Mouse (Mus musculus) embryonic facial prominence, embryonic 10.5 days (tissue): ENCODE measurements around the gene H2-T23. TPM values are rescaled to one million over a fixed set of nuclear protein-coding genes. Genes with fewer than 3 reads are reported as not detected.
A peak's percentile ranks its signal among the peaks of the same experiment; 100 is the strongest.

Experiments used
- DNase-seq: peaks from one replicate; pipeline ENCODE4 v3.0.0-alpha.2; 2017; ENCODE audit warnings: low spot score
- H3K27ac ChIP-seq: fragments of 300-500 bp; sonication (generic); replicated peaks from 2 replicates; pipeline ENCODE4 v1.5.1; 2016; ENCODE audit warnings: mild to moderate bottlenecking
- H3K27me3 ChIP-seq: fragments of 300-500 bp; sonication (generic); replicated peaks from 2 replicates; pipeline ENCODE4 v1.6.1; 2016; ENCODE audit warnings: low read depth, mild to moderate bottlenecking; ENCODE audit not compliant: poor library complexity, severe bottlenecking
- H3K36me3 ChIP-seq: fragments of 300-500 bp; sonication (generic); replicated peaks from 2 replicates; pipeline ENCODE4 v1.6.1; 2016; ENCODE audit warnings: mild to moderate bottlenecking, moderate library complexity
- H3K4me1 ChIP-seq: fragments of 300-500 bp; sonication (generic); 2 replicates; pipeline ENCODE4 v1.6.1; 2016
- H3K4me3 ChIP-seq: fragments of 300-500 bp; sonication (generic); 2 replicates; pipeline ENCODE4 v1.5.1; 2016; ENCODE audit warnings: mild to moderate bottlenecking, moderate library complexity
- H3K9me3 ChIP-seq: fragments of 300-500 bp; sonication (generic); 2 replicates; pipeline ENCODE4 v1.6.1; 2016; ENCODE audit warnings: mild to moderate bottlenecking
- WGBS: fragments of 180-500 bp; shearing (Covaris S2); methylation state at CpG from one replicate; pipeline ENCODE4 v1.1.7; 2016; 5-methylcytosine and 5-hydroxymethylcytosine counted together
- polyA plus RNA-seq: library from polyadenylated mRNA; unstranded; fragments of >200 nt; fragmentation: Nextera tagmentation; extraction: Ambion mirVana; gene quantifications from 2 replicates; pipeline ENCODE4 v1.2.1, GENCODE M21; 2016

Gene H2-T23
- polyA plus RNA-seq, 1 experiment from 2014 or later = 2.3 TPM

DNA sequence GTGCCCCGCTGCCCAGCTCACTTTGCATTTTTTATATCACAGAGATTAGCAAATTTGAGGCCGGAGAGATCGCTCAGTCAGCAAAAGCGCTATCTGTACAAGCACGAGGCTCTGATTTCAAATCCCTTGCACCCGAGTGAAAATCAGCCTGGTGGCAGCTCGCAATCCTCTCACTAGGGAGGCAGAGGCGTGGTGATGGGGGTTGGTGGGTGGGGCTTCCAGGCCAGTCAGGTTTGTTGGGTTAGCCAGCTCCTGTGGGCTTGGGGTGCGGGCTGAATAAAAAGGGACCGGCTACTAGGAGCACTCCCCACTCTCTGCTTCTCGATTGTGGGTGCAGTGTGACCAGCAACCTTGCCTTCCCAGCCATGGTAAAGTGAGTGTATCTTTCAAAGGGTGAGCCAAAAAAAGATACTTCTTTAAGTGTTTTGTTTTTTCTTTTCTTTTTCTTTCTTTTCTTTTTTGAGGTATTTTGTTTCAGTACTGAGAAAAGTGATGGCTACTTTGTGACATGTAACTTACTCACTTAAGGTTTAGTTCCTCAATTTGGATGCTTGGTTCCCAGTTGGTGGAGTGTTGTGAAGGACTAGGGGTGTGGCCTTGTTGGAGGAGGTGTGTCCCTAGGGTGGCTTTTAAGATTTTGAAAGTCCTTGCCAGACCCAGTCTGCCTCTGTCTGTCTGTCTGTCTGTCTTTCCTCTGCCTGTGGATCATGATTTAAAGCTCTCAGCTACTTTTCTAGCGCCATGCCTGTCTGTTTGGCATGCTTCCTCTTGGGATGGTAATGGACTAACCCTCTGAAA is 34.7 kb downstream of the H2-T23 start:
- WGBS = 57% methylated on average over 12 of the region's 12 CpGs
- H3K27ac ChIP-seq = no peak overlapping the region

DNA sequence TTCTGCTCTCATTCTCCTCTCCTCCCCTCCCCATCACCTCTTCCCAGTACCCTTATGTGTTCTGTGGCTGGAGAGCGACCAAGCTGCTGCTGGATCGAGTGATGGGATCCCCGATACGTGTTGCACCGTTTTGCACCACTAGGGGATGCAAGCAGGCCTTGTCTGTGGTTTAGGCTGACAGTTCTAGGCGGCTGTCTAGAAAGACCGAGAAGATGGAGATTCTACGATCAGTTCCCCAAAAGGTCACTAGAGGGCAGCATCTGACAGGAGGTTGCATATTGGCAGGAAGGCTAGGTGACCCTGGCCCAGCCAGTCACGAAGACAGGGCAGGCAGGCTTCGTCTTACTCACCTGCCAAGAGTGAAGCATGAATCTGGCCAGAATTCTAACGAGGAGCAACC is 35.7 kb downstream of the H2-T23 start:
- Histone ChIP-seq H3K27ac (no peak overlapping the region), H3K9me3 (no peaks in the 10 kb centered on the region), H3K27me3 (no peaks in the 10 kb centered on the region), H3K36me3 (peaks cover 1% of the 10 kb centered on the region; the same call in 1 of the 2 replicates), H3K4me1 (peaks cover 17% of the 10 kb centered on the region), H3K4me3 (peak overlapping the region; percentile 23; the same call in 1 of the 2 replicates)
- DNase-seq = peak; percentile 92
- 5% methylated on average over 11 of the region's 11 CpGs for WGBS

More for the DNA sequence above, 34.7 kb downstream of the H2-T23 start:
- no peaks in the 10 kb centered on the region for H3K27me3 ChIP-seq
- DNase-seq = no peak
- peaks cover 17% of the 10 kb centered on the region for H3K4me1 ChIP-seq
- H3K9me3 ChIP-seq = no peaks in the 10 kb centered on the region
- H3K4me3 ChIP-seq = no peak overlapping the region
- H3K36me3 ChIP-seq = peaks cover 10% of the 10 kb centered on the region; the same call in 1 of the 2 replicates

DNA sequence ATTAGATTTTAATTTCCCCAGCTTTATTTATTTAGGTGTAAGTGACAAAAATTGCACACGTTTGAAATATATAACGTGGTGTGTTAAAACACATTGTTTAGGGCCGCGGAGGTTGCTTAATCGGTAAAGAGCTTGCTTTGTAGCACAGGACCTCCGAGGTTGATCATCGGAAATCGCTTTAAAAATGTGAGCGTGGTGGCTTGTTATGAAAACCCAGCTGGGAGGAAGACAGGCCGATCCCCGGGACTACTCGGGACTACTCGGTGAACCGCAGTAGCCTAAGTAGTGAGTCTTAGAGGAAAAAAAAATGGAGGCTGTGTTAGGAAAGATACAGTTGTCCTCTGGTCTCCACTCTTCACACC is 37.8 kb downstream of the H2-T23 start:
- DNase-seq = peak; percentile 24
- H3K9me3 ChIP-seq = no peaks in the 10 kb centered on the region
- WGBS = 4% methylated on average over 14 of the region's 14 CpGs

DNA sequence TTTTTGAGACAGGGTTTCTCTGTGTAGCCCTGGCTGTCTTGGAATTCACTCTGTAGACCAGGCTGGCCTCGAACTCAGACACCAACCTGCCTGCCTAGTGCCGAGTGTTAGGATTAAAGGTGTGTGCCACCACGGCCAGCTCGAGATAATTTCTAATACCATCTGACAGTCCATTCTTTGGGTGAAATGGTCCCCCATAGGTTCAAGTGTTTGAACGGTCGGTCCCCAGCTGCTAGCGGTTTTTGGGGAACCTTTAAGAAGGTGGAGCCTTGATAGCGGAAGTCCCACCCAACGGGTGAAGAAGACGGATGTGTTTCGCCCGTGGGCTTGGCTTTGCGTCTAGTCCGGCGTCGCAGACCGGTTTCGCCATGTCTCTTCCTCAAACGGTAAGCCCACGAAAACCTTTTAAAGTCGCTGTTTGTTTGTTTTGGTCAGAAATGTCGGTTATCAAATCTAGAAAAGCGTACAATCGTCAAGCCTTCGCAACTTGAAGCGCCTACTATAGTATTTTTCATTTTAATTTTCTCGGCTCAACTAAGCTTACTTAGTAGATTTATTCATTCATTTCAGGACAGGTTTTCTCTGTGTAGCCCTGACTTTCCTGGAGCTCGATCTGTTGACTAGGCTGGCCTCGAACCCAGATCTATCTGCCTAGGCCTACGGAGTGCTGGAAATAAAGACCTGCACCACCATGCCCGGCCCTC is 38.3 kb downstream of the H2-T23 start:
- peak overlapping the region; percentile 70 for H3K4me3 ChIP-seq
- peak overlapping the region; percentile 67 for H3K27ac ChIP-seq
- peak; percentile 82 for DNase-seq
- H3K4me1 ChIP-seq = peaks cover 17% of the 10 kb centered on the region
- H3K9me3 ChIP-seq = no peaks in the 10 kb centered on the region
- 4% methylated on average over 31 of the region's 31 CpGs for WGBS
- H3K36me3 ChIP-seq = peaks cover 6% of the 10 kb centered on the region
- H3K27me3 ChIP-seq = no peaks in the 10 kb centered on the region

More for the DNA sequence above, 37.8 kb downstream of the H2-T23 start:
- Histone ChIP-seq H3K27ac (peak overlapping the region; percentile 67), H3K4me3 (peak overlapping the region; percentile 70), H3K36me3 (peaks cover under 1% of the 10 kb centered on the region), H3K27me3 (no peaks in the 10 kb centered on the region), H3K4me1 (peaks cover 17% of the 10 kb centered on the region)

DNA sequence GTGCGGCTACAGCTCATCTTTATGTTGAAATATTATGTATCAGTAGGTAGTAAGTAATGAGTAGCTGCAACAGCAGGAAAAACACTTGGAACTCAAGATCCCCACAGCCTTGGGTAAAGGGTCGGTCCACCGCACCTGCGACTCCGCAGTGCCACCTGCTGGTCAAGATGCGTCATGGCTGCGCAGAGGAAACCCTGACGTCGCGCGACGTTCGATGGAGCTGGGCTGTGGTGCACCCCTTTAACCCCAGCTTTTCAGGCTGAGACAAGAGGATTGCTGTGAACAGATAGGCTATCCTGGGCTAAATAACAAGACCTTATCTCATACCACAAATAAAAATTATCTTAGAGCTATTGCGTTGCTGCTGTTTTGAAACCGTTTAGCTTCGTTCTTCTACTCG is 39.0 kb downstream of the H2-T23 start:
- no peak overlapping the region for H3K27ac ChIP-seq
- H3K9me3 ChIP-seq = no peaks in the 10 kb centered on the region
- WGBS = 9% methylated on average over 17 of the region's 17 CpGs
- H3K4me3 ChIP-seq = peak overlapping the region; percentile 70
- H3K36me3 ChIP-seq = peaks cover 13% of the 10 kb centered on the region
- peak; percentile 88 for DNase-seq
- H3K4me1 ChIP-seq = peaks cover 17% of the 10 kb centered on the region
- H3K27me3 ChIP-seq = no peaks in the 10 kb centered on the region

DNA sequence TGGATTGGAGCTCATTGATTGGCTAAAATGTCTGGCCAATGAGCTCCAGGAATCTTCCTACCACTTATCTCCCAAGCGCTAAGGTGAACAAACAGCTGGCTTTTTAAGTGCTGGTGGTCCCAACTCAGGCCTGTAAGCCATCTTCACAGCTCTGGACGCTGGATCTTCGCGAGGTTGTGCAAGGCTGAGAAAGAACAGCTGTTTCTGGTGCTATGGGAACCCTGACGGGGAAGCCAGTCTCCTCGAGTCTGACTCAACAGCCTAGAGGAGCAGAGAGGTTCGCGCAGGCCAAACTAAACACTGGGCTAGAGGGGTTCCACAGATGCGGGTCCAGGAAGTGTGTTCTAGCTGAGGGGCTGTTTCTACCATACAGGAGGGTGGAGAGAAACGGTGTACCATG is 40.9 kb downstream of the H2-T23 start:
- Histone ChIP-seq H3K27ac (no peak overlapping the region), H3K9me3 (no peaks in the 10 kb centered on the region), H3K27me3 (no peaks in the 10 kb centered on the region), H3K4me1 (peaks cover 9% of the 10 kb centered on the region), H3K36me3 (peaks cover 32% of the 10 kb centered on the region), H3K4me3 (no peak overlapping the region)
- no peak for DNase-seq
- WGBS = 53% methylated on average over 10 of the region's 10 CpGs

DNA sequence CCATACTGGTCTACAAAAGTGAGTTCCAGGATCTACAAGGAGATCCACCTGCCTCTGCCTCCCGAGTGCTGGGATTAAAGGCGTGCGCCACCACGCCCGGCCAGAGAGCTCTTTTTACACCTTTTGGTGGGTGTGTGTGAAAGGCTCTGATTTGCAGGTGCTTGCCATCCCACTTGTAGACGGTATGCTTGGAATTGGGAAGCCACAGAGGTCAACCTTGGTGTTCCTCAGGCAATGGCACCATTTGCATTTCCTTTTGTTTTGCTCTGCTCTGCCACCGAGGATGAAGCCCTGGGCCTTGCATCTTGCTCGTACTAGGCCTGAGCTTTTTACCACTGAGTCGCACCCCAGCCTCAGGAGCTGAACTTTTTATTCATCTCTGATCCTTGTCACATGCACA is 50.9 kb downstream of the H2-T23 start:
- no peaks in the 10 kb centered on the region for H3K9me3 ChIP-seq
- 92% methylated on average over 9 of the region's 9 CpGs for WGBS
- no peak for DNase-seq
- no peak overlapping the region for H3K27ac ChIP-seq
- H3K27me3 ChIP-seq = no peaks in the 10 kb centered on the region
- peaks cover 25% of the 10 kb centered on the region for H3K4me1 ChIP-seq
- peaks cover 62% of the 10 kb centered on the region for H3K36me3 ChIP-seq
- peak overlapping the region; percentile 86; the same call in 1 of the 2 replicates for H3K4me3 ChIP-seq

DNA sequence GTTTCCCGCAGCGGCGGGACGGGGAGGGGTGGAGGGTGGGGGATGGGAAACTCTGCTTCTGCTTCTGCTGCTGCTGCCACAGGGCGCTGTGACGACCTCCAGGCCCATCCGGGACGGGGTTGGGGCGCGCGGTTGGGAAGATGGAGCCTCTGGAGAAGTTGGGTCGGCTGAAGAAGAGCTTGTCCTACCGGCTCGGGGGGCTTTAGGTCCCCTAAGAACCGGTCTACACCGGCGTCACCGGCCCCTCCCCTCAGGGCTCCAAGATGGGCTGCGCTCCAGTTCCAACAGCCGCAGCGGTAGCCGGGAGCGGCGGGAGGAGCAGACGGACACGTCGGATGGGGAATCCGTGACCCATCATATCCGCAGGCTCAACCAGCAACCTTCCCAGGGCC is 52.3 kb downstream of the H2-T23 start:
- WGBS = under 1% methylated on average over 29 of the region's 29 CpGs

More for the DNA sequence above, 52.3 kb downstream of the H2-T23 start:
- Histone ChIP-seq H3K27me3 (no peaks in the 10 kb centered on the region), H3K36me3 (peaks cover 59% of the 10 kb centered on the region), H3K27ac (peak overlapping the region; percentile 95), H3K9me3 (no peaks in the 10 kb centered on the region), H3K4me3 (peak overlapping the region; percentile 86), H3K4me1 (peaks cover 25% of the 10 kb centered on the region)
- peak; percentile 69 for DNase-seq

Other genes starting within 250 kb of the H2-T23 start
- gene Ier3, start 211.2 kb downstream of the H2-T23 start, polyA plus RNA-seq = 3.7 and 4.4 TPM in 2 replicates
- 45.9 and 49.2 TPM in 2 replicates for gene Flot1, start 209.6 kb downstream of the H2-T23 start, polyA plus RNA-seq
- 1,654 and 1,662 TPM in 2 replicates for gene Tubb5, start 194.5 kb downstream of the H2-T23 start, polyA plus RNA-seq
- gene Mdc1, start 191.3 kb downstream of the H2-T23 start, polyA plus RNA-seq = 18.4 and 21.2 TPM in 2 replicates
- gene Nrm, start 171.5 kb downstream of the H2-T23 start, polyA plus RNA-seq = 64.6 and 65.1 TPM in 2 replicates
- 27.4 and 29.7 TPM in 2 replicates for gene Ppp1r18, start 167.3 kb downstream of the H2-T23 start, polyA plus RNA-seq
- gene Dhx16, start 153.0 kb downstream of the H2-T23 start, polyA plus RNA-seq = 52.6 and 60.7 TPM in 2 replicates
- 27.5 and 28.6 TPM in 2 replicates for gene 2310061I04Rik, start 135.4 kb downstream of the H2-T23 start, polyA plus RNA-seq
- gene Atat1, start 122.8 kb downstream of the H2-T23 start, polyA plus RNA-seq = 117 and 130 TPM in 2 replicates
- 96.0 and 96.3 TPM in 2 replicates for gene Mrps18b, start 116.5 kb downstream of the H2-T23 start, polyA plus RNA-seq
- 59.7 and 61.2 TPM in 2 replicates for gene Ppp1r10, start 116.4 kb downstream of the H2-T23 start, polyA plus RNA-seq
- 116 and 120 TPM in 2 replicates for gene Abcf1, start 63.1 kb downstream of the H2-T23 start, polyA plus RNA-seq
- 61.1 and 62.1 TPM in 2 replicates for gene Gnl1, start 53.0 kb downstream of the H2-T23 start, polyA plus RNA-seq
- 44.0 and 47.2 TPM in 2 replicates for gene Prr3, start 52.6 kb downstream of the H2-T23 start, polyA plus RNA-seq
- gene H2-T24, start 12.3 kb downstream of the H2-T23 start, polyA plus RNA-seq = 4.8 and 5.0 TPM in 2 replicates
- 7.4 and 9.0 TPM in 2 replicates for gene H2-T22, start 9.9 kb upstream of the H2-T23 start, polyA plus RNA-seq
- gene Gm6034, start 10.1 kb upstream of the H2-T23 start, polyA plus RNA-seq = not detected in 2 replicates
- gene Gm11127, start 25.5 kb upstream of the H2-T23 start, polyA plus RNA-seq = not detected in 2 replicates
- not detected in 2 replicates for gene Gm19684, start 88.8 kb upstream of the H2-T23 start, polyA plus RNA-seq
- gene Gm7030, start 96.6 kb upstream of the H2-T23 start, polyA plus RNA-seq = not detected in 2 replicates
- 0.11 TPM in 1 of 2 replicates, not detected in the other for gene Gm8909, start 135.7 kb upstream of the H2-T23 start, polyA plus RNA-seq
- not detected in 2 replicates for gene H2-T3, start 157.4 kb upstream of the H2-T23 start, polyA plus RNA-seq
- 86.2 and 95.7 TPM in 2 replicates for gene Rpp21, start 225.2 kb upstream of the H2-T23 start, polyA plus RNA-seq
- 22.5 and 24.2 TPM in 2 replicates for gene Trim39, start 239.4 kb upstream of the H2-T23 start, polyA plus RNA-seq